Mouse (Mus musculus): ENCODE results near the gene Scaf1. TPM values are rescaled to one million over a fixed set of nuclear protein-coding genes. Genes with fewer than 3 reads are reported as not detected.

Gene Scaf1
- polyA plus RNA-seq, 1 experiment, result 56.7 TPM

GRCm38 (mm10) chr7:44965975-44966374 lies 50.2 kb downstream of the Scaf1 start:
- no peak for TF ChIP-seq MAX (IDR thresholded peaks at IDR 0.05; ENCODE audit: low read depth)
- no peak for TF ChIP-seq POLR2A (IDR thresholded peaks at IDR 0.05; ENCODE audit: insufficient read length, low read depth)
- TF ChIP-seq TCF12 (IDR thresholded peaks at IDR 0.05; ENCODE audit: insufficient read depth, poor library complexity, severe bottlenecking), result no peak
- TF ChIP-seq SRF (IDR thresholded peaks at IDR 0.05; ENCODE audit: control insufficient read depth, insufficient read length, low read depth), result no peak
- no peak for TF ChIP-seq REST (IDR thresholded peaks at IDR 0.05; ENCODE audit: insufficient read depth, insufficient read length)
- TF ChIP-seq E2F4 (IDR thresholded peaks at IDR 0.05; ENCODE audit: insufficient read depth), result no peak
- no peak for TF ChIP-seq MYOD1 (IDR thresholded peaks at IDR 0.05; ENCODE audit: control insufficient read depth in 1 of 3, insufficient read length in 2 of 3, low read depth in 2 of 3)
- no peak for TF ChIP-seq TCF3 (IDR thresholded peaks at IDR 0.05; ENCODE audit: insufficient read length, low read depth)
- no peak for TF ChIP-seq MYOG (IDR thresholded peaks at IDR 0.05; ENCODE audit: control insufficient read depth in 1 of 3, insufficient read depth in 1 of 3, insufficient read length in 2 of 3, low read depth in 2 of 3)
- TF ChIP-seq USF1 (IDR thresholded peaks at IDR 0.05; ENCODE audit: low read depth), result no peak
- TF ChIP-seq CEBPB (IDR thresholded peaks at IDR 0.05; ENCODE audit: insufficient read depth, poor library complexity, severe bottlenecking), result no peak
- no peak for TF ChIP-seq POLR2AphosphoS2 (IDR thresholded peaks at IDR 0.05; ENCODE audit: insufficient read length, low read depth)
- no peaks in the 10 kb centered on the region for H3K36me3 ChIP-seq (ENCODE audit: control insufficient read depth, insufficient read depth)

GRCm38 (mm10) chr7:44964990-44965389 lies 51.2 kb downstream of the Scaf1 start:
- Histone ChIP-seq H3K36me3 (ENCODE audit: control insufficient read depth, insufficient read depth) (no peaks in the 10 kb centered on the region), H3K4me2 (ENCODE audit: low read depth) (no peak overlapping the region), H3K79me2 (ENCODE audit: control insufficient read depth, insufficient read depth) (no peaks in the 10 kb centered on the region), H3K4me3 (no peak overlapping the region), H3K27me3 (ENCODE audit: control insufficient read depth, insufficient read depth, insufficient read length) (no peaks in the 10 kb centered on the region), H3ac (ENCODE audit: control insufficient read depth, insufficient read length) (no peak overlapping the region)
- TF ChIP-seq USF1 (IDR thresholded peaks at IDR 0.05; ENCODE audit: low read depth) (no peak), REST (IDR thresholded peaks at IDR 0.05; ENCODE audit: insufficient read depth, insufficient read length) (no peak), TCF12 (IDR thresholded peaks at IDR 0.05; ENCODE audit: insufficient read depth, poor library complexity, severe bottlenecking) (no peak), POLR2A (IDR thresholded peaks at IDR 0.05; ENCODE audit: insufficient read length, low read depth) (no peak), CEBPB (IDR thresholded peaks at IDR 0.05; ENCODE audit: insufficient read depth, poor library complexity, severe bottlenecking) (no peak), MAX (IDR thresholded peaks at IDR 0.05; ENCODE audit: low read depth) (no peak)

More at GRCm38 (mm10) chr7:44965975-44966374, 50.2 kb downstream of the Scaf1 start:
- Histone ChIP-seq H3ac (ENCODE audit: control insufficient read depth, insufficient read length) (no peak overlapping the region), H3K27me3 (ENCODE audit: control insufficient read depth, insufficient read depth, insufficient read length) (no peaks in the 10 kb centered on the region), H3K4me2 (ENCODE audit: low read depth) (no peak overlapping the region), H3K4me3 (no peak overlapping the region), H3K79me2 (ENCODE audit: control insufficient read depth, insufficient read depth) (no peaks in the 10 kb centered on the region)

- no peak overlapping the region for H3K4me2 ChIP-seq (ENCODE audit: low read depth)
- H3K27me3 ChIP-seq (ENCODE audit: control insufficient read depth, insufficient read depth, insufficient read length), result no peaks in the 10 kb centered on the region
- H3ac ChIP-seq (ENCODE audit: control insufficient read depth, insufficient read length), result no peak overlapping the region
- H3K36me3 ChIP-seq (ENCODE audit: control insufficient read depth, insufficient read depth), result no peaks in the 10 kb centered on the region
- no peak for TF ChIP-seq CEBPB (IDR thresholded peaks at IDR 0.05; ENCODE audit: insufficient read depth, poor library complexity, severe bottlenecking)
- no peak for TF ChIP-seq MAX (IDR thresholded peaks at IDR 0.05; ENCODE audit: low read depth)
- TF ChIP-seq MYOG (IDR thresholded peaks at IDR 0.05; ENCODE audit: control insufficient read depth in 1 of 3, insufficient read depth in 1 of 3, insufficient read length in 2 of 3, low read depth in 2 of 3), result no peak
- no peak for TF ChIP-seq REST (IDR thresholded peaks at IDR 0.05; ENCODE audit: insufficient read depth, insufficient read length)
- no peak for TF ChIP-seq MYOD1 (IDR thresholded peaks at IDR 0.05; ENCODE audit: control insufficient read depth in 1 of 3, insufficient read length in 2 of 3, low read depth in 2 of 3)
- no peak for TF ChIP-seq USF1 (IDR thresholded peaks at IDR 0.05; ENCODE audit: low read depth)
- no peak for TF ChIP-seq TCF3 (IDR thresholded peaks at IDR 0.05; ENCODE audit: insufficient read length, low read depth)
- no peak for TF ChIP-seq E2F4 (IDR thresholded peaks at IDR 0.05; ENCODE audit: insufficient read depth)
- TF ChIP-seq POLR2A (IDR thresholded peaks at IDR 0.05; ENCODE audit: insufficient read length, low read depth), result no peak
- TF ChIP-seq SRF (IDR thresholded peaks at IDR 0.05; ENCODE audit: control insufficient read depth, insufficient read length, low read depth), result no peak
- no peak overlapping the region for H3K4me3 ChIP-seq
- no peaks in the 10 kb centered on the region for H3K79me2 ChIP-seq (ENCODE audit: control insufficient read depth, insufficient read depth)
These were observed 53.3 kb downstream of the Scaf1 start for GRCm38 (mm10) chr7:44962831-44963230.

- TF ChIP-seq USF1 (IDR thresholded peaks at IDR 0.05; ENCODE audit: low read depth) (no peak), SRF (IDR thresholded peaks at IDR 0.05; ENCODE audit: control insufficient read depth, insufficient read length, low read depth) (no peak), TCF12 (IDR thresholded peaks at IDR 0.05; ENCODE audit: insufficient read depth, poor library complexity, severe bottlenecking) (no peak), E2F4 (IDR thresholded peaks at IDR 0.05; ENCODE audit: insufficient read depth) (no peak), POLR2AphosphoS2 (IDR thresholded peaks at IDR 0.05; ENCODE audit: insufficient read length, low read depth) (no peak), MYOG (IDR thresholded peaks at IDR 0.05; ENCODE audit: control insufficient read depth in 1 of 3, insufficient read depth in 1 of 3, insufficient read length in 2 of 3, low read depth in 2 of 3) (no peak), TCF3 (IDR thresholded peaks at IDR 0.05; ENCODE audit: insufficient read length, low read depth) (no peak), POLR2A (IDR thresholded peaks at IDR 0.05; ENCODE audit: insufficient read length, low read depth) (no peak)
- H3K36me3 ChIP-seq (ENCODE audit: control insufficient read depth, insufficient read depth), result no peaks in the 10 kb centered on the region
- no peak overlapping the region for H3ac ChIP-seq (ENCODE audit: control insufficient read depth, insufficient read length)
- no peaks in the 10 kb centered on the region for H3K27me3 ChIP-seq (ENCODE audit: control insufficient read depth, insufficient read depth, insufficient read length)
- no peaks in the 10 kb centered on the region for H3K79me2 ChIP-seq (ENCODE audit: control insufficient read depth, insufficient read depth)
- H3K4me2 ChIP-seq (ENCODE audit: low read depth), result no peak overlapping the region
- no peak overlapping the region for H3K4me3 ChIP-seq
These were observed 53.8 kb downstream of the Scaf1 start for GRCm38 (mm10) chr7:44962337-44962736.

GRCm38 (mm10) chr7:44960512-44960910 lies 55.7 kb downstream of the Scaf1 start:
- no peaks in the 10 kb centered on the region for H3K36me3 ChIP-seq (ENCODE audit: control insufficient read depth, insufficient read depth)
- H3K4me2 ChIP-seq (ENCODE audit: low read depth), result no peak overlapping the region

More at GRCm38 (mm10) chr7:44960512-44960910, 55.7 kb downstream of the Scaf1 start:
- Histone ChIP-seq H3K79me2 (ENCODE audit: control insufficient read depth, insufficient read depth) (no peaks in the 10 kb centered on the region), H3K27me3 (ENCODE audit: control insufficient read depth, insufficient read depth, insufficient read length) (no peaks in the 10 kb centered on the region), H3ac (ENCODE audit: control insufficient read depth, insufficient read length) (no peak overlapping the region), H3K4me3 (no peak overlapping the region)
- TF ChIP-seq POLR2A (IDR thresholded peaks at IDR 0.05; ENCODE audit: insufficient read length, low read depth) (no peak), MAX (IDR thresholded peaks at IDR 0.05; ENCODE audit: low read depth) (no peak), SRF (IDR thresholded peaks at IDR 0.05; ENCODE audit: control insufficient read depth, insufficient read length, low read depth) (no peak), TCF12 (IDR thresholded peaks at IDR 0.05; ENCODE audit: insufficient read depth, poor library complexity, severe bottlenecking) (no peak), REST (IDR thresholded peaks at IDR 0.05; ENCODE audit: insufficient read depth, insufficient read length) (no peak), TCF3 (IDR thresholded peaks at IDR 0.05; ENCODE audit: insufficient read length, low read depth) (no peak), MYOG (IDR thresholded peaks at IDR 0.05; ENCODE audit: control insufficient read depth in 1 of 3, insufficient read depth in 1 of 3, insufficient read length in 2 of 3, low read depth in 2 of 3) (no peak), USF1 (IDR thresholded peaks at IDR 0.05; ENCODE audit: low read depth) (no peak), CEBPB (IDR thresholded peaks at IDR 0.05; ENCODE audit: insufficient read depth, poor library complexity, severe bottlenecking) (no peak), E2F4 (IDR thresholded peaks at IDR 0.05; ENCODE audit: insufficient read depth) (no peak), MYOD1 (IDR thresholded peaks at IDR 0.05; ENCODE audit: control insufficient read depth in 1 of 3, insufficient read length in 2 of 3, low read depth in 2 of 3) (no peak), POLR2AphosphoS2 (IDR thresholded peaks at IDR 0.05; ENCODE audit: insufficient read length, low read depth) (no peak)

All from myocyte (in vitro differentiated cells).